Mouse (Mus musculus) CD4-positive helper T cell, adult 2 months (primary cell): ENCODE measurements around the gene Adpgk.

ENCODE experiments used
- DNase-seq: peaks from one replicate; pipeline ENCODE4 v3.0.0-alpha.2; 2012; ENCODE audit warnings: low read depth, missing footprints, low spot score

Gene Adpgk

GRCm38 (mm10) chr9:59369220-59369619, 77.9 kb downstream of the Adpgk start:
- no peak for DNase-seq

DNA sequence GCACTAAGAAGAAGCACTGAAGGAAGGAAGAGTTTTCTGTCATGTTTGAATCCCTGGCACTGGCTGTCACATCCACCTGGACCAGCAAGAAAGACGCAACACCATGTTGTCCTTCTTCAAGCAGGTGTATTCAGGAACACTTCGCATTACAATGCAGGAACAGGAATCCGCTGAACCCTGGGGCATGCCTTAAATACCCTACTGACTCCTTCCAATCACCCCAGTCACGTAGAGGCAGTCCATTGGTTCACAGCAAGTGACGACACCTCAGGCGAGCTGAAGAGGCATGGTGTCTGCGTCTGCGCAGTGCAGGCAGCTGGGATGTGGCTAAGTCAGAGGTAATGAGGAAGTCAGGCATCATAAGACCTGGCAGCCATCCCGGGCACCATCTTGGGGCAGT, 78.3 kb downstream of the Adpgk start:
- no peak for DNase-seq
